11 mouse cellular contexts compared by ENCODE assay signal in genomic region chr1:179709390-179709789, GRCm38 (mm10). TPM values are rescaled to one million over a fixed set of nuclear protein-coding genes. Genes with fewer than 3 reads are reported as not detected.
DNase-seq lines count a peak whose midpoint lies in the region; ATAC-seq lines count a peak whose summit lies in the region.
"Had no signal": no experiment of that assay in that cellular context is flagged by ENCODE, and none has a peak within 500 bp of the region (broad histone marks: within the 10 kb centered on the region; RNA-seq: fewer than 3 reads in every experiment).

No protein-coding gene starts in this region.

- no peaks in the 10 kb centered on the region for H3K36me3 ChIP-seq in forebrain, embryonic 16.5 days (ENCODE audit: control insufficient read depth, insufficient read depth)
- H3K36me3 ChIP-seq in forebrain, embryonic 13.5 days (ENCODE audit: poor library complexity, severe bottlenecking), result no peaks in the 10 kb centered on the region
- H3K36me3 ChIP-seq in hindbrain, embryonic 10.5 days, result no peaks in the 10 kb centered on the region

- no peaks in the 10 kb centered on the region for H3K9me3 ChIP-seq in forebrain, embryonic 16.5 days (ENCODE audit: control insufficient read depth, low read length)
- H3K9me3 ChIP-seq in forebrain, embryonic 13.5 days (replicated peaks), result 0 out of 2 replicates have a peak, but pooled peaks cover 2% of the 10 kb centered on the region
- peaks cover 3% of the 10 kb centered on the region; the same call in 1 of the 2 replicates for H3K9me3 ChIP-seq in hindbrain, embryonic 10.5 days

- no peak overlapping the region for H3K9ac ChIP-seq in forebrain, embryonic 16.5 days (replicated peaks; ENCODE audit: low read depth, low read length)
- H3K9ac ChIP-seq in forebrain, embryonic 13.5 days, result no peak overlapping the region

- no peak overlapping the region for H3K4me3 ChIP-seq in forebrain, embryonic 16.5 days (replicated peaks; ENCODE audit: low read length)
- H3K4me3 ChIP-seq in forebrain, embryonic 13.5 days, result no peak overlapping the region
- no peak overlapping the region for H3K4me3 ChIP-seq in hindbrain, embryonic 10.5 days

- ATAC-seq in forebrain, embryonic 16.5 days, result peak; percentile 70
- ATAC-seq in forebrain, embryonic 13.5 days, result no peak
- no peak for ATAC-seq in erythroblast, adult 5-6 weeks (replicated peaks; ENCODE audit: low FRiP score, poor library complexity, severe bottlenecking)

- 71% methylated on average over 6 of the region's 6 CpGs for WGBS in forebrain, embryonic 16.5 days
- 88% methylated on average over 6 of the region's 6 CpGs for WGBS in forebrain, embryonic 13.5 days
- WGBS in hindbrain, embryonic 10.5 days, result 87% methylated on average over 6 of the region's 6 CpGs

- H3K4me2 ChIP-seq in forebrain, embryonic 16.5 days (ENCODE audit: low read length), result no peak overlapping the region
- no peak overlapping the region for H3K4me2 ChIP-seq in forebrain, embryonic 13.5 days

- H3K27me3 ChIP-seq in forebrain, embryonic 16.5 days (replicated peaks; ENCODE audit: control insufficient read depth, insufficient read depth, low read length), result no peaks in the 10 kb centered on the region
- H3K27me3 ChIP-seq in forebrain, embryonic 13.5 days, result no peaks in the 10 kb centered on the region
- no peaks in the 10 kb centered on the region for H3K27me3 ChIP-seq in hindbrain, embryonic 10.5 days (ENCODE audit: insufficient read depth, poor library complexity, severe bottlenecking)

- H3K4me1 ChIP-seq in forebrain, embryonic 16.5 days (replicated peaks; ENCODE audit: control insufficient read depth, insufficient read depth, low read length), result peaks cover 3% of the 10 kb centered on the region; the same call in 1 of the 2 replicates
- H3K4me1 ChIP-seq in forebrain, embryonic 13.5 days, result no peaks in the 10 kb centered on the region
- no peaks in the 10 kb centered on the region for H3K4me1 ChIP-seq in hindbrain, embryonic 10.5 days (replicated peaks)

- DNase-seq in fibroblast of lung, adult 2 months (ENCODE audit: low read depth), result peak; percentile 11
- peak; percentile 69 for DNase-seq in heart, postnatal 4 days
- peak; percentile 37 for DNase-seq in lung, postnatal 14 days
- DNase-seq in spleen, adult 18-20 months, result no peak
- DNase-seq in hindbrain, embryonic 10.5 days (ENCODE audit: low spot score), result no peak

- H3K27ac ChIP-seq in forebrain, embryonic 16.5 days (ENCODE audit: low read length), result no peak overlapping the region
- H3K27ac ChIP-seq in forebrain, embryonic 13.5 days, result no peak overlapping the region
- no peak overlapping the region for H3K27ac ChIP-seq in hindbrain, embryonic 10.5 days

RNA-seq across cellular contexts. Expression of gene Kif28, which starts 35.7 kb away (rescaled TPM):
- not detected in 2 replicates for polyA plus RNA-seq in forebrain, embryonic 16.5 days (2015; fragmentation: Nextera tagmentation; extraction: Ambion mirVana)
- polyA plus RNA-seq in forebrain, embryonic 13.5 days (2015; fragmentation: Nextera tagmentation; extraction: Ambion mirVana), result not detected in 2 replicates
- total RNA-seq in heart, postnatal 4 days (2021), result under 1 TPM; 0.12 to 0.14 TPM
- polyA plus RNA-seq in hindbrain, embryonic 10.5 days (2016; fragmentation: Nextera tagmentation; extraction: Ambion mirVana), result not detected in 2 replicates
- not detected in 2 replicates for total RNA-seq in erythroblast, adult 5-6 weeks (2015; ENCODE audit: low replicate concordance)
- total RNA-seq in erythroblast, adult 5-6 weeks (2017; ENCODE audit: low replicate concordance), result not detected in 2 replicates
- total RNA-seq: liver, adult 2 months had no signal
- polyA plus RNA-seq: C2C12; liver, adult 2 months; small intestine, adult 2 months had no signal

RNA-seq across cellular contexts. Expression of gene Sccpdh, which starts 41.4 kb away (rescaled TPM):
- polyA plus RNA-seq in forebrain, embryonic 16.5 days (2015; fragmentation: Nextera tagmentation; extraction: Ambion mirVana), result 117 and 128 TPM in 2 replicates
- polyA plus RNA-seq in forebrain, embryonic 13.5 days (2015; fragmentation: Nextera tagmentation; extraction: Ambion mirVana), result 87.5 and 91.5 TPM in 2 replicates
- total RNA-seq in heart, postnatal 4 days (2021), result 10 to 100 TPM; 65.1 to 70.9 TPM
- 88.0 and 92.3 TPM in 2 replicates for polyA plus RNA-seq in hindbrain, embryonic 10.5 days (2016; fragmentation: Nextera tagmentation; extraction: Ambion mirVana)
- total RNA-seq in erythroblast, adult 5-6 weeks (2015; ENCODE audit: low replicate concordance), result 9.4 TPM in 1 of 2 replicates, not detected in the other
- total RNA-seq in erythroblast, adult 5-6 weeks (2017; ENCODE audit: low replicate concordance), result 1.4 and 7.4 TPM in 2 replicates

Comparison
In these comparisons a context has a peak if more than half of its experiments do, and no peak if none do; other contexts are left out.
1. DNase-seq: peak in fibroblast of lung, adult 2 months (single experiment), heart, postnatal 4 days (single experiment) and lung, postnatal 14 days (single experiment); none in spleen, adult 18-20 months (0 of 2) and hindbrain, embryonic 10.5 days (single experiment).